11 mouse cellular contexts compared by ENCODE assay signal in genomic region chr19:10173116-10173718, GRCm38 (mm10). TPM values are rescaled to one million over a fixed set of nuclear protein-coding genes. Genes with fewer than 3 reads are reported as not detected.
DNase-seq lines count a peak whose midpoint lies in the region; ATAC-seq and TF ChIP-seq lines count a peak whose summit lies in the region.
"Had no signal": no experiment of that assay in that cellular context is flagged by ENCODE, and none has a peak within 500 bp of the region (broad histone marks: within the 10 kb centered on the region; RNA-seq: fewer than 3 reads in every experiment).

No protein-coding gene starts in this region.

- TF ChIP-seq CTCF in intestine, postnatal 0 days (IDR thresholded peaks at IDR 0.05; ENCODE audit: low read depth) = no peak
- TF ChIP-seq CTCF in bone marrow macrophage, adult 2 months (IDR thresholded peaks at IDR 0.05; ENCODE audit: low read depth, low read length) = no peak; the same call in 1 of the 2 replicates

- H3K4me2 ChIP-seq in intestine, embryonic 14.5 days (ENCODE audit: low read length) = no peak overlapping the region
- H3K4me2 ChIP-seq in intestine, postnatal 0 days (replicated peaks; ENCODE audit: low read depth) = no peak overlapping the region
- peak overlapping the region; percentile 63 for H3K4me2 ChIP-seq in liver, embryonic 13.5 days
- no peak overlapping the region for H3K4me2 ChIP-seq in stomach, embryonic 14.5 days (replicated peaks; ENCODE audit: low read depth, low read length)
- H3K4me2 ChIP-seq: neural tube, embryonic 15.5 days had no signal

- H3K36me3 ChIP-seq in intestine, embryonic 14.5 days (ENCODE audit: control insufficient read depth, insufficient read depth, low read length) = no peaks in the 10 kb centered on the region
- H3K36me3 ChIP-seq in intestine, postnatal 0 days (ENCODE audit: control insufficient read depth, insufficient read depth) = no peaks in the 10 kb centered on the region
- H3K36me3 ChIP-seq in liver, embryonic 13.5 days = no peaks in the 10 kb centered on the region
- no peaks in the 10 kb centered on the region for H3K36me3 ChIP-seq in stomach, embryonic 14.5 days (ENCODE audit: control insufficient read depth, insufficient read depth, low read length)
- H3K36me3 ChIP-seq: neural tube, embryonic 15.5 days had no signal

- no peaks in the 10 kb centered on the region for H3K4me1 ChIP-seq in intestine, embryonic 14.5 days (replicated peaks; ENCODE audit: control insufficient read depth, insufficient read depth, low read length)
- H3K4me1 ChIP-seq in intestine, postnatal 0 days (replicated peaks; ENCODE audit: control insufficient read depth, insufficient read depth, low read length) = no peaks in the 10 kb centered on the region
- H3K4me1 ChIP-seq in bone marrow macrophage, adult 2 months (ENCODE audit: control insufficient read depth, insufficient read depth, low read length) = peaks cover 42% of the 10 kb centered on the region
- peaks cover 68% of the 10 kb centered on the region for H3K4me1 ChIP-seq in liver, embryonic 13.5 days (replicated peaks)
- H3K4me1 ChIP-seq in stomach, embryonic 14.5 days (ENCODE audit: control insufficient read depth, insufficient read depth, low read length) = no peaks in the 10 kb centered on the region
- H3K4me1 ChIP-seq: neural tube, embryonic 15.5 days had no signal

- no peak overlapping the region for H3K27ac ChIP-seq in intestine, embryonic 14.5 days (ENCODE audit: low read depth)
- H3K27ac ChIP-seq in intestine, postnatal 0 days (ENCODE audit: low read depth, low read length) = no peak overlapping the region
- H3K27ac ChIP-seq in bone marrow macrophage, adult 2 months (ENCODE audit: insufficient read depth, low read depth, low read length) = peak overlapping the region; percentile 98
- H3K27ac ChIP-seq in liver, embryonic 13.5 days = peak overlapping the region; percentile 94
- no peak overlapping the region; the same call in 1 of the 2 replicates for H3K27ac ChIP-seq in stomach, embryonic 14.5 days (ENCODE audit: low read length)
- H3K27ac ChIP-seq: neural tube, embryonic 15.5 days had no signal

- H3K9ac ChIP-seq in intestine, embryonic 14.5 days (ENCODE audit: low read length) = no peak overlapping the region
- no peak overlapping the region for H3K9ac ChIP-seq in intestine, postnatal 0 days (ENCODE audit: low read depth, low read length)
- H3K9ac ChIP-seq in liver, embryonic 13.5 days = peak overlapping the region; percentile 62
- no peak overlapping the region for H3K9ac ChIP-seq in stomach, embryonic 14.5 days (replicated peaks; ENCODE audit: low read depth, low read length)
- H3K9ac ChIP-seq: neural tube, embryonic 15.5 days had no signal

- peak; percentile 45 for DNase-seq in intestine, embryonic 14.5 days (ENCODE audit: low spot score)
- DNase-seq in liver, embryonic 13.5 days = peak; percentile 79
- DNase-seq in layer of hippocampus, postnatal 10 days (ENCODE audit: low spot score in 2 of 2) = no peak
- no peak for DNase-seq in embryo, embryonic 10 days (ENCODE audit: low spot score)
- DNase-seq in frontal cortex, postnatal 10 days (ENCODE audit: low spot score in 2 of 2) = no peak
- DNase-seq: gastrocnemius, postnatal 36 days; lung, postnatal 10 days had no signal

- no peak for TF ChIP-seq POLR2A in bone marrow macrophage, adult 2 months (IDR thresholded peaks at IDR 0.05; ENCODE audit: borderline replicate concordance, low read depth, low read length)

- 79% methylated on average over 5 of the region's 5 CpGs for WGBS in intestine, embryonic 14.5 days
- WGBS in intestine, postnatal 0 days = 69% methylated on average over 5 of the region's 5 CpGs
- 19% methylated on average over 5 of the region's 5 CpGs for WGBS in liver, embryonic 13.5 days (ENCODE audit: insufficient replicate concordance)
- 81% methylated on average over 5 of the region's 5 CpGs for WGBS in stomach, embryonic 14.5 days

- H3K27me3 ChIP-seq in intestine, embryonic 14.5 days (replicated peaks; ENCODE audit: control insufficient read depth, insufficient read depth, low read length) = no peaks in the 10 kb centered on the region
- no peaks in the 10 kb centered on the region for H3K27me3 ChIP-seq in intestine, postnatal 0 days (replicated peaks; ENCODE audit: control insufficient read depth, insufficient read depth, low read length)
- H3K27me3 ChIP-seq in liver, embryonic 13.5 days = no peaks in the 10 kb centered on the region
- no peaks in the 10 kb centered on the region for H3K27me3 ChIP-seq in stomach, embryonic 14.5 days (ENCODE audit: control insufficient read depth, insufficient read depth, low read length)
- H3K27me3 ChIP-seq: neural tube, embryonic 15.5 days had no signal

- ATAC-seq in intestine, embryonic 14.5 days (replicated peaks; ENCODE audit: low FRiP score, low TSS enrichment, low read depth) = no peak
- no peak for ATAC-seq in intestine, postnatal 0 days
- peak; percentile 94 for ATAC-seq in liver, embryonic 13.5 days (ENCODE audit: low read depth)
- peak; percentile 76; the same call in 1 of the 2 replicates for ATAC-seq in stomach, embryonic 14.5 days (ENCODE audit: insufficient number of reproducible peaks, insufficient read depth, low FRiP score, low read depth)

- no peak overlapping the region for H3K4me3 ChIP-seq in intestine, embryonic 14.5 days (ENCODE audit: low read depth, low read length)
- no peak overlapping the region for H3K4me3 ChIP-seq in intestine, postnatal 0 days (ENCODE audit: low read depth, low read length)
- peak overlapping the region; percentile 32 for H3K4me3 ChIP-seq in bone marrow macrophage, adult 2 months (ENCODE audit: insufficient read depth, low read length)
- peak overlapping the region; percentile 32 for H3K4me3 ChIP-seq in liver, embryonic 13.5 days (replicated peaks)
- H3K4me3 ChIP-seq in stomach, embryonic 14.5 days (ENCODE audit: low read depth, low read length) = no peak overlapping the region
- H3K4me3 ChIP-seq: neural tube, embryonic 15.5 days had no signal

- H3K9me3 ChIP-seq in intestine, embryonic 14.5 days (ENCODE audit: control insufficient read depth, low read length) = no peaks in the 10 kb centered on the region
- no peaks in the 10 kb centered on the region for H3K9me3 ChIP-seq in intestine, postnatal 0 days (ENCODE audit: control insufficient read depth)
- H3K9me3 ChIP-seq in liver, embryonic 13.5 days (replicated peaks) = no peaks in the 10 kb centered on the region
- no peaks in the 10 kb centered on the region for H3K9me3 ChIP-seq in stomach, embryonic 14.5 days (ENCODE audit: control insufficient read depth, low read depth, low read length)
- H3K9me3 ChIP-seq: neural tube, embryonic 15.5 days had no signal

RNA-seq across cellular contexts. Expression of gene Fads1, which starts 9.5 kb away (rescaled TPM):
- polyA plus RNA-seq in intestine, embryonic 14.5 days (2014; fragmentation: Nextera tagmentation; extraction: Ambion mirVana) = 134 and 142 TPM in 2 replicates
- 26.9 and 29.8 TPM in 2 replicates for polyA plus RNA-seq in intestine, postnatal 0 days (2015; fragmentation: Nextera tagmentation; extraction: Ambion mirVana)
- polyA plus RNA-seq in bone marrow macrophage, adult 2 months (2012; ENCODE audit: insufficient read depth, insufficient read length, missing spikeins) = 99.3 and 119 TPM in 2 replicates
- 60.2 and 77.5 TPM in 2 replicates for polyA plus RNA-seq in liver, embryonic 13.5 days (2015; fragmentation: Nextera tagmentation; extraction: Ambion mirVana)
- 112 and 114 TPM in 2 replicates for polyA plus RNA-seq in stomach, embryonic 14.5 days (2014; fragmentation: Nextera tagmentation; extraction: Ambion mirVana)
- 100 to 1,000 TPM; 180 to 185 TPM for total RNA-seq in layer of hippocampus, postnatal 10 days (2021)

RNA-seq across cellular contexts. Expression of gene Tmem258, which starts 30.6 kb away (rescaled TPM):
- 462 and 499 TPM in 2 replicates for polyA plus RNA-seq in intestine, embryonic 14.5 days (2014; fragmentation: Nextera tagmentation; extraction: Ambion mirVana)
- polyA plus RNA-seq in intestine, postnatal 0 days (2015; fragmentation: Nextera tagmentation; extraction: Ambion mirVana) = 339 and 369 TPM in 2 replicates
- polyA plus RNA-seq in bone marrow macrophage, adult 2 months (2012; ENCODE audit: insufficient read depth, insufficient read length, missing spikeins) = 146 and 159 TPM in 2 replicates
- 332 and 375 TPM in 2 replicates for polyA plus RNA-seq in liver, embryonic 13.5 days (2015; fragmentation: Nextera tagmentation; extraction: Ambion mirVana)
- polyA plus RNA-seq in stomach, embryonic 14.5 days (2014; fragmentation: Nextera tagmentation; extraction: Ambion mirVana) = 453 and 489 TPM in 2 replicates
- 100 to 1,000 TPM in 1 of 2 experiments, 10 to 100 TPM in 1; 90.7 to 113 TPM for total RNA-seq in layer of hippocampus, postnatal 10 days (2021)

RNA-seq across cellular contexts. Expression of gene Fen1, which starts 30.8 kb away (rescaled TPM):
- 93.8 and 95.6 TPM in 2 replicates for polyA plus RNA-seq in intestine, embryonic 14.5 days (2014; fragmentation: Nextera tagmentation; extraction: Ambion mirVana)
- 30.4 and 33.0 TPM in 2 replicates for polyA plus RNA-seq in intestine, postnatal 0 days (2015; fragmentation: Nextera tagmentation; extraction: Ambion mirVana)
- polyA plus RNA-seq in bone marrow macrophage, adult 2 months (2012; ENCODE audit: insufficient read depth, insufficient read length, missing spikeins) = 31.1 and 31.2 TPM in 2 replicates
- 190 and 208 TPM in 2 replicates for polyA plus RNA-seq in liver, embryonic 13.5 days (2015; fragmentation: Nextera tagmentation; extraction: Ambion mirVana)
- polyA plus RNA-seq in stomach, embryonic 14.5 days (2014; fragmentation: Nextera tagmentation; extraction: Ambion mirVana) = 65.1 and 70.4 TPM in 2 replicates
- 10 to 100 TPM; 10.4 to 12.5 TPM for total RNA-seq in layer of hippocampus, postnatal 10 days (2021)

Comparison
In these comparisons a context has a peak if more than half of its experiments do, and no peak if none do; other contexts are left out.
1. ATAC-seq: peak in liver, embryonic 13.5 days (single experiment) and stomach, embryonic 14.5 days (single experiment); none in intestine, embryonic 14.5 days (single experiment) and intestine, postnatal 0 days (single experiment).
2. DNase-seq: peak in intestine, embryonic 14.5 days (single experiment) and liver, embryonic 13.5 days (single experiment); none in layer of hippocampus, postnatal 10 days (0 of 2), embryo, embryonic 10 days (single experiment) and frontal cortex, postnatal 10 days (0 of 2).
3. H3K27ac ChIP-seq: peak in bone marrow macrophage, adult 2 months (single experiment) and liver, embryonic 13.5 days (single experiment); none in intestine, embryonic 14.5 days (single experiment), intestine, postnatal 0 days (single experiment) and stomach, embryonic 14.5 days (single experiment).
4. H3K4me3 ChIP-seq: peak in bone marrow macrophage, adult 2 months (single experiment) and liver, embryonic 13.5 days (single experiment); none in intestine, embryonic 14.5 days (single experiment), intestine, postnatal 0 days (single experiment) and stomach, embryonic 14.5 days (single experiment).